Mouse (Mus musculus): ENCODE measurements around the gene Fam189a1. TPM values are rescaled to one million over a fixed set of nuclear protein-coding genes. Genes with fewer than 3 reads are reported as not detected.

Gene Fam189a1
- polyA plus RNA-seq, 1 experiment, result not detected

GRCm38 (mm10) chr7:64741333-64742307, 414.8 kb downstream of the Fam189a1 start:
- H3K9me3 ChIP-seq (ENCODE audit: control insufficient read depth, low read length), result no peaks in the 10 kb centered on the region
- no peaks in the 10 kb centered on the region for H3K27me3 ChIP-seq (ENCODE audit: control insufficient read depth)
- TF ChIP-seq GATA1 (IDR thresholded peaks at IDR 0.05; ENCODE audit: low read length), result no peak
- TF ChIP-seq TAL1 (IDR thresholded peaks at IDR 0.05; ENCODE audit: low read length), result no peak
- H3K4me3 ChIP-seq (replicated peaks), result no peak overlapping the region
- no peaks in the 10 kb centered on the region for H3K4me1 ChIP-seq (ENCODE audit: control insufficient read depth)
- no peaks in the 10 kb centered on the region for H3K36me3 ChIP-seq (ENCODE audit: control insufficient read depth)

GRCm38 (mm10) chr7:64739131-64739530, 417.2 kb downstream of the Fam189a1 start:
- Histone ChIP-seq H3K4me3 (replicated peaks) (no peak overlapping the region), H3K9me3 (ENCODE audit: control insufficient read depth, low read length) (no peaks in the 10 kb centered on the region), H3K36me3 (ENCODE audit: control insufficient read depth) (no peaks in the 10 kb centered on the region), H3K4me1 (ENCODE audit: control insufficient read depth) (no peaks in the 10 kb centered on the region), H3K27me3 (ENCODE audit: control insufficient read depth) (no peaks in the 10 kb centered on the region)
- TF ChIP-seq TAL1 (IDR thresholded peaks at IDR 0.05; ENCODE audit: low read length), result no peak
- TF ChIP-seq GATA1 (IDR thresholded peaks at IDR 0.05; ENCODE audit: low read length), result no peak

- TF ChIP-seq GATA1 (IDR thresholded peaks at IDR 0.05; ENCODE audit: low read length) (no peak), TAL1 (IDR thresholded peaks at IDR 0.05; ENCODE audit: low read length) (no peak)
- H3K9me3 ChIP-seq (ENCODE audit: control insufficient read depth, low read length), result no peaks in the 10 kb centered on the region
- no peaks in the 10 kb centered on the region for H3K4me1 ChIP-seq (ENCODE audit: control insufficient read depth)
- no peak overlapping the region for H3K4me3 ChIP-seq (replicated peaks)
- H3K36me3 ChIP-seq (ENCODE audit: control insufficient read depth), result no peaks in the 10 kb centered on the region
- no peaks in the 10 kb centered on the region for H3K27me3 ChIP-seq (ENCODE audit: control insufficient read depth)
Measured at GRCm38 (mm10) chr7:64729785-64730184, 426.6 kb downstream of the Fam189a1 start.

- H3K9me3 ChIP-seq (ENCODE audit: control insufficient read depth, low read length), result no peaks in the 10 kb centered on the region
- no peaks in the 10 kb centered on the region for H3K36me3 ChIP-seq (ENCODE audit: control insufficient read depth)
- no peaks in the 10 kb centered on the region for H3K27me3 ChIP-seq (ENCODE audit: control insufficient read depth)
- H3K4me3 ChIP-seq (replicated peaks), result no peak overlapping the region
- TF ChIP-seq TAL1 (IDR thresholded peaks at IDR 0.05; ENCODE audit: low read length), result no peak
- no peak for TF ChIP-seq GATA1 (IDR thresholded peaks at IDR 0.05; ENCODE audit: low read length)
- no peaks in the 10 kb centered on the region for H3K4me1 ChIP-seq (ENCODE audit: control insufficient read depth)
Measured at GRCm38 (mm10) chr7:64728816-64729215, 427.6 kb downstream of the Fam189a1 start.

- Histone ChIP-seq H3K9me3 (ENCODE audit: control insufficient read depth, low read length) (no peaks in the 10 kb centered on the region), H3K27me3 (ENCODE audit: control insufficient read depth) (no peaks in the 10 kb centered on the region), H3K4me1 (ENCODE audit: control insufficient read depth) (no peaks in the 10 kb centered on the region), H3K36me3 (ENCODE audit: control insufficient read depth) (no peaks in the 10 kb centered on the region), H3K4me3 (replicated peaks) (no peak overlapping the region)
- no peak for TF ChIP-seq GATA1 (IDR thresholded peaks at IDR 0.05; ENCODE audit: low read length)
- no peak for TF ChIP-seq TAL1 (IDR thresholded peaks at IDR 0.05; ENCODE audit: low read length)
Measured at GRCm38 (mm10) chr7:64728181-64728591, 428.2 kb downstream of the Fam189a1 start.

- H3K9me3 ChIP-seq (ENCODE audit: control insufficient read depth, low read length), result no peaks in the 10 kb centered on the region
- H3K36me3 ChIP-seq (ENCODE audit: control insufficient read depth), result no peaks in the 10 kb centered on the region
- H3K4me1 ChIP-seq (ENCODE audit: control insufficient read depth), result no peaks in the 10 kb centered on the region
- no peak overlapping the region for H3K4me3 ChIP-seq (replicated peaks)
- TF ChIP-seq GATA1 (IDR thresholded peaks at IDR 0.05; ENCODE audit: low read length), result no peak
- TF ChIP-seq TAL1 (IDR thresholded peaks at IDR 0.05; ENCODE audit: low read length), result no peak
- no peaks in the 10 kb centered on the region for H3K27me3 ChIP-seq (ENCODE audit: control insufficient read depth)
Measured at GRCm38 (mm10) chr7:64725967-64726695, 430.2 kb downstream of the Fam189a1 start.

- TF ChIP-seq TAL1 (IDR thresholded peaks at IDR 0.05; ENCODE audit: low read length) (no peak), GATA1 (IDR thresholded peaks at IDR 0.05; ENCODE audit: low read length) (no peak)
- Histone ChIP-seq H3K27me3 (ENCODE audit: control insufficient read depth) (no peaks in the 10 kb centered on the region), H3K4me3 (replicated peaks) (no peak overlapping the region), H3K9me3 (ENCODE audit: control insufficient read depth, low read length) (no peaks in the 10 kb centered on the region), H3K36me3 (ENCODE audit: control insufficient read depth) (no peaks in the 10 kb centered on the region), H3K4me1 (ENCODE audit: control insufficient read depth) (no peaks in the 10 kb centered on the region)
Measured at GRCm38 (mm10) chr7:64724409-64724808, 432.0 kb downstream of the Fam189a1 start.

GRCm38 (mm10) chr7:64723313-64723712, 433.1 kb downstream of the Fam189a1 start:
- H3K27me3 ChIP-seq (ENCODE audit: control insufficient read depth), result no peaks in the 10 kb centered on the region
- no peak overlapping the region for H3K4me3 ChIP-seq (replicated peaks)
- H3K36me3 ChIP-seq (ENCODE audit: control insufficient read depth), result no peaks in the 10 kb centered on the region
- TF ChIP-seq GATA1 (IDR thresholded peaks at IDR 0.05; ENCODE audit: low read length), result no peak
- no peak for TF ChIP-seq TAL1 (IDR thresholded peaks at IDR 0.05; ENCODE audit: low read length)
- H3K9me3 ChIP-seq (ENCODE audit: control insufficient read depth, low read length), result no peaks in the 10 kb centered on the region
- H3K4me1 ChIP-seq (ENCODE audit: control insufficient read depth), result no peaks in the 10 kb centered on the region

GRCm38 (mm10) chr7:64716286-64716685, 440.1 kb downstream of the Fam189a1 start:
- Histone ChIP-seq H3K4me3 (replicated peaks) (no peak overlapping the region), H3K36me3 (ENCODE audit: control insufficient read depth) (no peaks in the 10 kb centered on the region), H3K4me1 (ENCODE audit: control insufficient read depth) (no peaks in the 10 kb centered on the region), H3K27me3 (ENCODE audit: control insufficient read depth) (no peaks in the 10 kb centered on the region), H3K9me3 (ENCODE audit: control insufficient read depth, low read length) (peaks cover 10% of the 10 kb centered on the region; the same call in 1 of the 2 replicates)
- TF ChIP-seq GATA1 (IDR thresholded peaks at IDR 0.05; ENCODE audit: low read length) (no peak), TAL1 (IDR thresholded peaks at IDR 0.05; ENCODE audit: low read length) (no peak)
